10 mouse cellular contexts compared by ENCODE assay signal in genomic region chr8:44525915-44526314, GRCm38 (mm10).
DNase-seq lines count a peak whose midpoint lies in the region; ATAC-seq lines count a peak whose summit lies in the region.
"Had no signal": no experiment of that assay in that cellular context is flagged by ENCODE, and none has a peak within 500 bp of the region (broad histone marks: within the 10 kb centered on the region; RNA-seq: fewer than 3 reads in every experiment).

No protein-coding gene starts in this region.

- peak; percentile 22 for DNase-seq in adrenal gland, adult 18-20 months (ENCODE audit: low spot score in 2 of 2)
- peak; percentile 26 to 35 for DNase-seq in cerebellum, postnatal 14 days
- DNase-seq in thymus, postnatal 4 days, result no peak
- no peak for DNase-seq in spleen, postnatal 4 days (ENCODE audit: low spot score in 2 of 2)

- no peaks in the 10 kb centered on the region for H3K36me3 ChIP-seq in heart, embryonic 12.5 days
- no peaks in the 10 kb centered on the region for H3K36me3 ChIP-seq in heart, embryonic 11.5 days (ENCODE audit: control insufficient read depth, insufficient read depth, low read length)
- H3K36me3 ChIP-seq in limb, embryonic 15.5 days, result no peaks in the 10 kb centered on the region
- no peaks in the 10 kb centered on the region for H3K36me3 ChIP-seq in forebrain, embryonic 16.5 days (ENCODE audit: control insufficient read depth, insufficient read depth)

- no peak overlapping the region for H3K4me3 ChIP-seq in heart, embryonic 12.5 days
- no peak overlapping the region for H3K4me3 ChIP-seq in heart, embryonic 11.5 days (ENCODE audit: low read depth, low read length)
- H3K4me3 ChIP-seq in limb, embryonic 15.5 days, result no peak overlapping the region
- no peak overlapping the region for H3K4me3 ChIP-seq in forebrain, embryonic 16.5 days (replicated peaks; ENCODE audit: low read length)
- H3K4me3 ChIP-seq: erythroblast, embryonic 14.5 days had no signal

- H3K9me3 ChIP-seq in heart, embryonic 12.5 days (replicated peaks), result no peaks in the 10 kb centered on the region
- H3K9me3 ChIP-seq in heart, embryonic 11.5 days (replicated peaks; ENCODE audit: control insufficient read depth, low read length), result no peaks in the 10 kb centered on the region
- no peaks in the 10 kb centered on the region for H3K9me3 ChIP-seq in limb, embryonic 15.5 days
- no peaks in the 10 kb centered on the region for H3K9me3 ChIP-seq in forebrain, embryonic 16.5 days (ENCODE audit: control insufficient read depth, low read length)

- no peaks in the 10 kb centered on the region for H3K27me3 ChIP-seq in heart, embryonic 12.5 days (replicated peaks)
- H3K27me3 ChIP-seq in heart, embryonic 11.5 days (ENCODE audit: control insufficient read depth, insufficient read depth, low read length), result no peaks in the 10 kb centered on the region
- no peaks in the 10 kb centered on the region for H3K27me3 ChIP-seq in limb, embryonic 15.5 days
- no peaks in the 10 kb centered on the region for H3K27me3 ChIP-seq in forebrain, embryonic 16.5 days (replicated peaks; ENCODE audit: control insufficient read depth, insufficient read depth, low read length)

- ATAC-seq in heart, embryonic 12.5 days (ENCODE audit: insufficient number of reproducible peaks, low FRiP score), result peak; percentile 63
- ATAC-seq in heart, embryonic 11.5 days (replicated peaks; ENCODE audit: insufficient number of reproducible peaks, low FRiP score, low TSS enrichment), result no peak
- ATAC-seq in limb, embryonic 15.5 days (ENCODE audit: insufficient number of reproducible peaks, low FRiP score, low TSS enrichment, low read depth), result no peak
- no peak for ATAC-seq in forebrain, embryonic 16.5 days

- peak overlapping the region; percentile 55 for H3K27ac ChIP-seq in heart, embryonic 12.5 days (ENCODE audit: poor library complexity, severe bottlenecking)
- H3K27ac ChIP-seq in heart, embryonic 11.5 days (ENCODE audit: low read depth, low read length), result no peak overlapping the region
- H3K27ac ChIP-seq in limb, embryonic 15.5 days, result peak overlapping the region; percentile 47; the same call in 1 of the 2 replicates
- no peak overlapping the region for H3K27ac ChIP-seq in forebrain, embryonic 16.5 days (ENCODE audit: low read length)

- no peak overlapping the region for H3K9ac ChIP-seq in heart, embryonic 12.5 days
- no peak overlapping the region for H3K9ac ChIP-seq in heart, embryonic 11.5 days (ENCODE audit: low read depth, low read length)
- no peak overlapping the region for H3K9ac ChIP-seq in limb, embryonic 15.5 days
- no peak overlapping the region for H3K9ac ChIP-seq in forebrain, embryonic 16.5 days (replicated peaks; ENCODE audit: low read depth, low read length)

- H3K4me2 ChIP-seq in heart, embryonic 12.5 days, result no peak overlapping the region
- H3K4me2 ChIP-seq in heart, embryonic 11.5 days, result no peak overlapping the region
- H3K4me2 ChIP-seq in limb, embryonic 15.5 days, result no peak overlapping the region
- H3K4me2 ChIP-seq in forebrain, embryonic 16.5 days (ENCODE audit: low read length), result no peak overlapping the region
- H3K4me2 ChIP-seq: midbrain, embryonic 11.5 days had no signal

- peaks cover 15% of the 10 kb centered on the region for H3K4me1 ChIP-seq in heart, embryonic 12.5 days (replicated peaks)
- no peaks in the 10 kb centered on the region for H3K4me1 ChIP-seq in heart, embryonic 11.5 days (ENCODE audit: control insufficient read depth, insufficient read depth, low read length)
- H3K4me1 ChIP-seq in limb, embryonic 15.5 days, result peaks cover 7% of the 10 kb centered on the region; the same call in 1 of the 2 replicates
- H3K4me1 ChIP-seq in forebrain, embryonic 16.5 days (replicated peaks; ENCODE audit: control insufficient read depth, insufficient read depth, low read length), result no peaks in the 10 kb centered on the region

Comparison
In these comparisons a context has a peak if more than half of its experiments do, and no peak if none do; other contexts are left out.
1. H3K27ac ChIP-seq: peak in heart, embryonic 12.5 days (single experiment) and limb, embryonic 15.5 days (single experiment); none in heart, embryonic 11.5 days (single experiment) and forebrain, embryonic 16.5 days (single experiment).
2. DNase-seq: peak in adrenal gland, adult 18-20 months (2 of 2) and cerebellum, postnatal 14 days (2 of 2); none in thymus, postnatal 4 days (single experiment) and spleen, postnatal 4 days (0 of 2).